Mouse (Mus musculus): ENCODE data around the gene Pym1. TPM values are rescaled to one million over a fixed set of nuclear protein-coding genes. Genes with fewer than 3 reads are reported as not detected.

Pym1 gene
- polyA plus RNA-seq, 1 experiment from 2014 or later, result 62.2 TPM

DNA sequence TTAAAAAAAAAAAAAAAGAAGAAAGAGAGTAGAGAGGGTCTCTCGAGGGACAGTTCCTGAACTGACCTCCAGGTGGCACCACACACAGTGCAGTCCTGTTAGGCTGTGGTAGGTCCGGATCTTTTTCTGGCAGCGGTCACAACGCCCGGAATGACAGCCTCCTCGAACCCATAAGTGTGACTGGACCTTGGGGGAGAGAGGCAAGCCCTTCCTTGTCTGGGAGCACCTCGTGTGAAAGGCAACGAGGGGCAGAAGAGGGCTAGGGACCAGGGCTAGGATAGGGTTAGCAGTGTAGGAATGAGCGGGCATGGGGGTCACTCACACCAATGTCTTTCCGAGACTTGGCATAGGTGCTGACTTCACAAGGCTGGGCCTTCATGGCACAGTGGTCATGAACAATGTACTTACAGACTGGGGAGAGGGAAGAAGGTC, 16.7 kb upstream of the Pym1 start:
- WGBS, result 22% methylated on average over 10 of the region's 10 CpGs

DNA sequence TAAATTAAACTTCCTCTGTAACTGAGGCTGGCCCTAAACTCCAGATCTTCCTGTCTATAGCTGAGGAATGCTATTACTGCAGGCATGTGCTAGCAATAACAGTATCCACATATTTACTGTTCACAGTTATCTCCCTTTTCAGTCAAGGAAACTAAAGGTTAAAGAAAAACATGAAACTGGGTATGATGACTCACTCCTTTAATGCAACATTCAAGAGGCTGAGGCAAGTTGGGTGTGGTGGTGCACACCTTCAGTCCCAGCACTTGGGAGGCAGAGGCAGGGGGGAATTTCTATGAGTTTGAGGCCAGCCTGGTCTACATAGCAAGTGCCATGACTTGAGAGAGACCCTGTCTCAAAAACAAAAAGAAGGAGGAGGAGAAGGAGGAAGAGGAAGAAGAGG, 15.7 kb upstream of the Pym1 start:
- H3K4me3 ChIP-seq, result no peak overlapping the region
- H3K4me1 ChIP-seq (replicated peaks), result 0 out of 2 replicates have a peak, but pooled peaks cover under 1% of the 10 kb centered on the region
- no peaks in the 10 kb centered on the region for H3K9me3 ChIP-seq
- no peak overlapping the region for H3K27ac ChIP-seq
- peaks cover 6% of the 10 kb centered on the region; the same call in 1 of the 2 replicates for H3K36me3 ChIP-seq
- DNase-seq (ENCODE audit: low spot score), result no peak
- H3K27me3 ChIP-seq (ENCODE audit: insufficient read depth, poor library complexity, severe bottlenecking), result no peaks in the 10 kb centered on the region

More for the DNA sequence above, 16.7 kb upstream of the Pym1 start:
- DNase-seq (ENCODE audit: low spot score), result peak; percentile 68
- H3K36me3 ChIP-seq, result peaks cover 6% of the 10 kb centered on the region; the same call in 1 of the 2 replicates
- no peaks in the 10 kb centered on the region for H3K9me3 ChIP-seq
- no peaks in the 10 kb centered on the region for H3K27me3 ChIP-seq (ENCODE audit: insufficient read depth, poor library complexity, severe bottlenecking)
- no peaks in the 10 kb centered on the region for H3K4me1 ChIP-seq (replicated peaks)
- no peak overlapping the region; the same call in 1 of the 2 replicates for H3K4me3 ChIP-seq
- H3K27ac ChIP-seq, result no peak overlapping the region

DNA sequence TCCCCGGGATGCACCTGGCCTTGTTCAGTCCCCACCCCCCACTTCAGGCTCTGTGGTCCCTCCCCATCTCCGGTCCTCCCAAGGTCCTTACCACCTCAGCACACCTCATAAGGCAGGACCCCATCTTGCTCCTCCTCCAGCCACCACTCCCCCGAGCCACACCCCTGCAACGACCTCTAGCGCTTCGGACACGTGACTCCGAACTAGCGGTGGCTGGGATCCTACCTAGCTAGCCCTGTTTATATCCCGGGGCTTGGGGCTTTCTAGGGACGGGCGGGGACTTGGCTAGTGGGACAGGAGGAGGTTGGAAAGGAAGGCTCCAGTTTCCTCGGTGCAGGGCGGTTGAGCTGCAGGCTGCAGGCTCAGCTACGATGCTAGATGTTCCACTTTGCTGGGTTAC, 10.3 kb upstream of the Pym1 start:
- Histone ChIP-seq H3K36me3 (peaks cover 6% of the 10 kb centered on the region; the same call in 1 of the 2 replicates), H3K9me3 (no peaks in the 10 kb centered on the region), H3K4me3 (peak overlapping the region; percentile 34), H3K27me3 (ENCODE audit: insufficient read depth, poor library complexity, severe bottlenecking) (peaks cover 14% of the 10 kb centered on the region), H3K27ac (0 out of 2 replicates have a peak overlapping the region, but pooled peaks have one; percentile 14), H3K4me1 (replicated peaks) (peaks cover 8% of the 10 kb centered on the region; the same call in 1 of the 2 replicates)
- DNase-seq (ENCODE audit: low spot score), result peak; percentile 24
- WGBS, result 4% methylated on average over 15 of the region's 15 CpGs

GRCm38 (mm10) chr10:128740296-128740695, 7.4 kb upstream of the Pym1 start:
- Histone ChIP-seq H3K36me3 (no peaks in the 10 kb centered on the region), H3K9me3 (no peaks in the 10 kb centered on the region), H3K27me3 (ENCODE audit: insufficient read depth, poor library complexity, severe bottlenecking) (peaks cover 43% of the 10 kb centered on the region), H3K27ac (no peak overlapping the region), H3K4me3 (no peak overlapping the region), H3K4me1 (replicated peaks) (peaks cover 31% of the 10 kb centered on the region)
- WGBS, result 79% methylated on average over 2 of the region's 2 CpGs
- DNase-seq (ENCODE audit: low spot score), result no peak

DNA sequence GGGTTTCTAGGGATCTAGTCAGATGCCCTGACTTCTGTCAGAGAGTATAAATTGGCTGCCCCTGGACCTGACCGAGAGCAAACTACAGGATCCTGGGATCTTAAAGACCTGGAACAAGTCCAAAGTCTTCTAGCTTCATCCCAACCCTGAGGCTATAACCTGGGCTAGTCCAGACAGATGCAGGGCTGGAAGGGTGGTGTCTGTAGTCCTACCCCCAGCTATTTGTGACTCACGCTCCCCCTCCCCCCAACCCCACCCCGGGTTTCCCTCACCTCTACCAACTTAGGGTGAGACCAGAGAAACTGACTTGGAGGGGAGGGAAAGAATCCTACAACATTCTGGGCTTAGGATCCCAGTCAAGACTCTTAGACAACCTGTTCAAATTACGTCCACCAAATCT, 5.1 kb upstream of the Pym1 start:
- no peak overlapping the region for H3K27ac ChIP-seq
- DNase-seq (ENCODE audit: low spot score), result no peak
- no peaks in the 10 kb centered on the region for H3K36me3 ChIP-seq
- no peak overlapping the region for H3K4me3 ChIP-seq
- WGBS, result 55% methylated on average over 4 of the region's 4 CpGs
- H3K4me1 ChIP-seq (replicated peaks), result peaks cover 28% of the 10 kb centered on the region
- H3K9me3 ChIP-seq, result no peaks in the 10 kb centered on the region
- peaks cover 56% of the 10 kb centered on the region for H3K27me3 ChIP-seq (ENCODE audit: insufficient read depth, poor library complexity, severe bottlenecking)

GRCm38 (mm10) chr10:128743235-128743634, 4.5 kb upstream of the Pym1 start:
- Histone ChIP-seq H3K27ac (0 out of 2 replicates have a peak overlapping the region, but pooled peaks have one; percentile 84), H3K9me3 (no peaks in the 10 kb centered on the region), H3K4me3 (peak overlapping the region; percentile 74), H3K4me1 (replicated peaks) (peaks cover 30% of the 10 kb centered on the region), H3K27me3 (ENCODE audit: insufficient read depth, poor library complexity, severe bottlenecking) (peaks cover 56% of the 10 kb centered on the region), H3K36me3 (no peaks in the 10 kb centered on the region)
- 8% methylated on average over 7 of the region's 7 CpGs for WGBS
- DNase-seq (ENCODE audit: low spot score), result no peak

- under 1% methylated on average over 37 of the region's 37 CpGs for WGBS
- peak overlapping the region; percentile 74 for H3K4me3 ChIP-seq
- peaks cover 30% of the 10 kb centered on the region for H3K4me1 ChIP-seq (replicated peaks)
- no peaks in the 10 kb centered on the region for H3K9me3 ChIP-seq
- H3K27ac ChIP-seq, result peak overlapping the region; percentile 84
- H3K36me3 ChIP-seq, result no peaks in the 10 kb centered on the region
- peaks cover 56% of the 10 kb centered on the region for H3K27me3 ChIP-seq (ENCODE audit: insufficient read depth, poor library complexity, severe bottlenecking)
- peak; percentile 73 for DNase-seq (ENCODE audit: low spot score)
Observed at GRCm38 (mm10) chr10:128743791-128744191, 3.9 kb upstream of the Pym1 start.

DNA sequence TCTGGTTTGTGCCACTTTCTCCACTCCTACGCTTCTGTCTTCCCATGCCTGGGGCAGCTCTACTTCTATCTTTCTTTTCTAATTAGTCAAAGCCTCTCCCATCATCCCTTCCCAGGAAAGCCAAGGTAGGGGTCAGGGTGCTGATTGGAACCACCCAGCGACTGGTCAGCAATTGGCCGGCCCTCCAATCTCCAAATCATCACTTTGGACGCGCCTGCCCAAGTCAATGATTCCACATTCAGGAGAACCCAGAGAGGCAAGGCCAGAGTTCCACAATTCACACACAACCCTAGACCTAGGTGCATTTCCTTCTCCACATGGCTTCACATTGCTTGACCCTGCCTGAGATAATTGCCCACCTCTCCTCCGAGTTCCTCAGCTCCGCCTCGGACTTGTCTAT, 3.5 kb upstream of the Pym1 start:
- Histone ChIP-seq H3K27me3 (ENCODE audit: insufficient read depth, poor library complexity, severe bottlenecking) (peaks cover 56% of the 10 kb centered on the region), H3K36me3 (no peaks in the 10 kb centered on the region), H3K27ac (peak overlapping the region; percentile 84), H3K4me3 (peak overlapping the region; percentile 74), H3K4me1 (replicated peaks) (peaks cover 34% of the 10 kb centered on the region), H3K9me3 (no peaks in the 10 kb centered on the region)
- no peak for DNase-seq (ENCODE audit: low spot score)
- WGBS, result 13% methylated on average over 8 of the region's 8 CpGs

- H3K9me3 ChIP-seq, result no peaks in the 10 kb centered on the region
- peak; percentile 18 for DNase-seq (ENCODE audit: low spot score)
- H3K4me3 ChIP-seq, result peak within 1 kb of the TSS; percentile 74
- 21% methylated on average over 18 of the region's 18 CpGs for WGBS
- H3K36me3 ChIP-seq, result no peaks in the 10 kb centered on the region
- peaks cover 56% of the 10 kb centered on the region for H3K27me3 ChIP-seq (ENCODE audit: insufficient read depth, poor library complexity, severe bottlenecking)
- H3K27ac ChIP-seq, result peak within 1 kb of the TSS; percentile 84
- H3K4me1 ChIP-seq (replicated peaks), result peaks cover 41% of the 10 kb centered on the region
Observed at GRCm38 (mm10) chr10:128744680-128745601, 2.7 kb upstream of the Pym1 start, which contains the start of gene Dgka. TSS of gene Dgka (minus strand) at chr10:128744855.

DNA sequence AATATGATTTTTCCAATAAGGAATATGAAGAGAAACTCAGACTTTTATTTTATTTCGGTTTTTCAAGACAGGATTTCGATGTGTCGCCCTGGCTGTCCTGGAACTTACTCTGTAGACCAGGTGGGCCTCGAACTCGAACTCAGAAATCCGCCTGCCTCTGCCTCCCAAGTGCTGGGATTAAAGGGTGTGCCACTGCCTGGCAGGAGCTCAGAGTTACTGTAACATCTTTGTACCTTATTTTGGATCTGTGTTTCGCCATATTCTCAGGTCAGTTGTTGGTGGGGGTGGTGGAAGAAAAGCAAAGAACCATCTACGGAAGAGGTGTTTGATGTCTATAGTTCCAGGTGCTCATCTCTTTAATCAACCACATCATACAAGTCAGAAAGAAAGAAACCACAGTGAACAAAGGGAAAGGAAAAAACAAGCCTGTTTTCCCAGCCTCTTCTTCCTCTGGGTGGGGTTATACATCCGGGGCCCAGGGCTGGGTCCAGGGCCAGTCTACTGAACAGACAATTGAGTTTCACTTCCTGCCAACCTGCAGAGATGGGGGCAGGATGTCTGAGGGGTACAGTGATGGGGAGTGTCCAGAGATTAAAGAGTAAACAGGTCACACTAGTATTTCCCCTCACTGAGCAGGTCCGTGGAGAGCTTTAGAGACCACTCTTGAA, 1.6 kb upstream of the Pym1 start:
- no peaks in the 10 kb centered on the region; the same call in 1 of the 2 replicates for H3K36me3 ChIP-seq
- H3K27ac ChIP-seq, result no peak overlapping the region
- peaks cover 47% of the 10 kb centered on the region for H3K4me1 ChIP-seq (replicated peaks)
- no peaks in the 10 kb centered on the region for H3K9me3 ChIP-seq
- H3K27me3 ChIP-seq (ENCODE audit: insufficient read depth, poor library complexity, severe bottlenecking), result peaks cover 56% of the 10 kb centered on the region
- WGBS, result 93% methylated on average over 10 of the region's 10 CpGs
- no peak for DNase-seq (ENCODE audit: low spot score)
- H3K4me3 ChIP-seq, result no peak overlapping the region

DNA sequence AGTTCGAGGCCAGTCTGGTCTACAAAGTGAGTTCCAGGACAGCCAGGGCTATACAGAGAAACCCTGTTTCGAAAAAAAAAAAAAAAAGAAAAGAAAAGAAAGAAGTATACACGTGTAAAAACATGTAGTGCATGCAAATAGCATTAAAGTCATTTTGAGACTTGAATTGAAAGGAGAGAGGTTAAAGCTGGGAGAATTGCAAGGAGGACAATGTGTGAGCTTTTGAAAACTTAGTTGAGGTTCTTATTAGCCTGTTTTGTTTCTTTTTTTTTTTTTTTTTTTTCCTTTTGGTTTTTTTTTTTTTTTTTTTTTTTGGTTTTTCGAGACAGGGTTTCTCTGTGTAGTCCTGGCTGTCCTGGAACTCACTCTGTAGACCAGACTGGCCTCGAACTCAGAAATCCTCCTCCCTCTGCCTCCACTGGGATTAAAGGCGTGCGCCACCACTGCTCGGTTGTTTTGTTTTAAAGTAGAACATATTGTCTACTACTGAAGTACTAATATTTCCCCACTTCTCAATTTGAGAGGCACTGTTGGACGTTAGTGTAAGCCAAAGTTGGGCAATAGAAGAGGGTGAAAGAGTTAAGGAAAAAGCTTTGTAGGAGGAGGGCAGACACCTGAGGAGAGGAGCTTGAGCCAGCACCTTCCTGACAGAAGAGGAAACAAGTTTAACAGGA, 580 bp upstream of the Pym1 start:
- H3K4me3 ChIP-seq, result peak overlapping the region; percentile 84
- DNase-seq (ENCODE audit: low spot score), result no peak
- peak overlapping the region; percentile 98 for H3K27ac ChIP-seq
- peaks cover 47% of the 10 kb centered on the region for H3K4me1 ChIP-seq (replicated peaks)
- H3K9me3 ChIP-seq, result no peaks in the 10 kb centered on the region
- peaks cover 45% of the 10 kb centered on the region for H3K27me3 ChIP-seq (ENCODE audit: insufficient read depth, poor library complexity, severe bottlenecking)
- WGBS, result 41% methylated on average over 9 of the region's 9 CpGs
- peaks cover 3% of the 10 kb centered on the region; the same call in 1 of the 2 replicates for H3K36me3 ChIP-seq

GRCm38 (mm10) chr10:128748252-128748864, 669 bp downstream of the Pym1 start:
- Histone ChIP-seq H3K27me3 (ENCODE audit: insufficient read depth, poor library complexity, severe bottlenecking) (peaks cover 33% of the 10 kb centered on the region), H3K27ac (peak overlapping the region; percentile 98), H3K9me3 (no peaks in the 10 kb centered on the region), H3K36me3 (peaks cover 16% of the 10 kb centered on the region), H3K4me3 (peak overlapping the region; percentile 84), H3K4me1 (replicated peaks) (peaks cover 39% of the 10 kb centered on the region)
- WGBS, result under 1% methylated on average over 37 of the region's 37 CpGs
- DNase-seq (ENCODE audit: low spot score), result peak; percentile 94

Data from hindbrain, embryonic 10.5 days (tissue).